Mouse (Mus musculus): ENCODE data around the gene Erf.
A peak's percentile ranks its signal among the peaks of the same experiment; 100 is the strongest.

Gene Erf

GRCm38 (mm10) chr7:25205355-25206093 lies 45.0 kb downstream of the Erf start:
- no peak for DNase-seq

- no peak for DNase-seq
Measured at GRCm38 (mm10) chr7:25203624-25204023, 46.9 kb downstream of the Erf start.

GRCm38 (mm10) chr7:25197384-25198018 lies 53.1 kb downstream of the Erf start:
- DNase-seq, result peak; percentile 17

- DNase-seq, result no peak
Measured at GRCm38 (mm10) chr7:25196107-25196506, 54.5 kb downstream of the Erf start.

- no peak for DNase-seq
Measured at GRCm38 (mm10) chr7:25195148-25195547, 55.4 kb downstream of the Erf start.
